Mouse (Mus musculus): ENCODE data around the gene Endod1.

The Endod1 gene

DNA sequence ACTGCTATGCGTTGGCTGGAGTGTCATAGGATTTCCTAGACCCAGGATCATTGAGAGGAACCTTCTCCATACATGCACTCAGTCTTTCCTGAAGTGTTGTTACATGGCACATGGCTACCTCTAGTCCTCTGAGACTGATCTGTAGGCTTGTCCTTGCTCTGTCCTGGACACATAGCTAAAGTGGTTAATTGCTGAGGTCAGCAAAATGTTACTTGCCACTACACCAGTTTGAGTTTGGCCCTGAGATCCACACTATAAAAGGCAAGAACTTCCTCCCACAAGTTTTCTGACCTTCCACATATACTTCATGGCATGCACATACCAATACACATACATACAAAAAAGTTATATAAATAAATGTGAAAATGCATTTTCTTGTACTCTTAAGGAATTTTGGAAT lies 64.7 kb downstream of the Endod1 start:
- no peak for DNase-seq (ENCODE audit: low read depth, low spot score)

DNA sequence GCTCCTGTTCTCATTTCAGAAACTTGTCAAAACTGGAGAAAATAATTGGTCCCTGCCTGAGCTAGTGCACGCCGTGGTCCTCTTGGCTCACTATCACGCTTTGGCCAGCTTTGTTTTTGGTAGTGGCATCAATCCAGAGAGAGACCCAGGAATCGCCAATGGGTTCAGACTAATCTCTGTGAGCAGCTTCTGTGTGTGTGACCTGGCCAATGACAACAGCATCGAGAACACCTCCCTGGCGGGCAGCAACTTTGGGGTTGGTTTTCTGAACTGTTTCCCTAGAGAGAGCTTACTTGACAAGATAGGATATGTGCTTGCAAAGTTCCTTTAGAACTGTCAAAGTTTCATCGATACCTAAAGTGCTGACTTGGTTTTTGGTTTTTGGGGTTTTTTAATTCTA lies 66.8 kb downstream of the Endod1 start:
- no peak for DNase-seq (ENCODE audit: low read depth, low spot score)

DNA sequence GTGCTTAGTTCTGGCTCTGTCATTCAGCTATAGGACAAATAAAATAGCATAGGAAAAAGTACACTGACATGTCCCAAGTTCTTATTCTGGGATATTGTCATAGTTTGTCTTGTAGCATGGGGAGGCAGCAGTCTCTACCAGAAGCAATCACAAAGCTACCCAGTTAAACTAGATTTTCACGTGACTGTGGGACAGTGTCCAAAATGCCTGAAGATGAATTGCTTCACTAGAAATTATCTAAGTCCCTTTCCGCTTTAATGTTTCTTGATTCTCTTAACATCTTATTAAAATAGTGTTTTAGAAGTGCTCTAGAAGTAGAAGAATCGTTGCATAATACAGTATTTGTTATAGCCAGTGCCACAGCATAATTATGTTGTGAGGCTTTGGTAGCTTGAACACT lies 67.3 kb downstream of the Endod1 start:
- DNase-seq (ENCODE audit: low read depth, low spot score): no peak

DNA sequence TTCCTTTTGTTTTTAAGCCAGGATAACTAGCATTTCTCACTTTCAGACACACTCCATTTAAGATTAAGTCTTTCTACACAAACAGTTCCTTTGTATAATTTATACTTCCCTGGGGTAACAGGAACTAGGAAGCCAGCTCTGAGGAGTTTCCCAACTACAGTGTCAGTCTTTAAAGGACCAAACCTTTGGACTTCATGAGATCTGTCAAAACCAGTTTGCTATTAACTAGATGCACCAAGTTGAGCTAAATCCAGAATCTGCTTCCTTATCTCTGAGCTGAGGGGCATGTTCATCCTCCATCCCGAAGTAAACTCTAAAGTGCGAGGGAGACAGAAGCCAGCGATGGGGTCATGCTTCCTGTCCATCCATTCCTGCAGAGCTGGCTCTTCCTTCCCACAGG lies 74.0 kb downstream of the Endod1 start:
- DNase-seq (ENCODE audit: low read depth, low spot score): no peak

DNA sequence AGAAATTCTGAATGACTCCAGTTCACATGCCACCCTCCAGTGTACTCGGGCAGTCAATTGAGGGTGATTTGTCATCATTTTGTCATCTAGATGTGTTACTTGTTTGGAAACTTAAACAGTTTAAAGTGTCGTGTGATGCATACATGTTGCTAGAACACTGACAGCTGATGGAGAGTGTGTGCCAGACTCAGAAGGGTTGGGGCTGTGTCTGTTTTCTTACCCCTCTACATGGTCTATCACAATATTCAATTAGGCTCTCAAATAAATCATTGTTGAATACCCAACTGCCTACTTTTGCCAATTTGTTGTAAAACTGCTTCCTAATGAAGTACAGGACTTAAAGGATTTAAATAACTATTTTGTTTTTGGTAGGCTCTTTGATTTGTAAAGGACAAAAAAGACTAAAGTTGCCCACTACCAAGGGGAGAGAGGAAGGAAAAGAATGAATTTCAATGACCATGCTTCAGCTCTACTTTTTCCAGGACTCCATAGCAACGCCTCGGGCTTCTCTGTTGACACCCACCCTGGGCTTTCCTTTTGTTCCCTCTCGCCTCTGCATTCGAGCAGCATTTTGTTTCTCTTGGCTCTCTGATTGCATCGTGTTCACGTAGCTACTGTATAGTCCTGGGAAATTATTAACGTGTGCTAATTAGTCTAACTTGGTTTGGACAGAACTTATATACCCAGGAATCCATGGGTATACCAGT lies 76.9 kb downstream of the Endod1 start:
- DNase-seq (ENCODE audit: low read depth, low spot score): no peak

Data from 3T3-L1 (cell line).